Comparison of ENCODE assay signal across 8 mouse cellular contexts in the genomic region with DNA sequence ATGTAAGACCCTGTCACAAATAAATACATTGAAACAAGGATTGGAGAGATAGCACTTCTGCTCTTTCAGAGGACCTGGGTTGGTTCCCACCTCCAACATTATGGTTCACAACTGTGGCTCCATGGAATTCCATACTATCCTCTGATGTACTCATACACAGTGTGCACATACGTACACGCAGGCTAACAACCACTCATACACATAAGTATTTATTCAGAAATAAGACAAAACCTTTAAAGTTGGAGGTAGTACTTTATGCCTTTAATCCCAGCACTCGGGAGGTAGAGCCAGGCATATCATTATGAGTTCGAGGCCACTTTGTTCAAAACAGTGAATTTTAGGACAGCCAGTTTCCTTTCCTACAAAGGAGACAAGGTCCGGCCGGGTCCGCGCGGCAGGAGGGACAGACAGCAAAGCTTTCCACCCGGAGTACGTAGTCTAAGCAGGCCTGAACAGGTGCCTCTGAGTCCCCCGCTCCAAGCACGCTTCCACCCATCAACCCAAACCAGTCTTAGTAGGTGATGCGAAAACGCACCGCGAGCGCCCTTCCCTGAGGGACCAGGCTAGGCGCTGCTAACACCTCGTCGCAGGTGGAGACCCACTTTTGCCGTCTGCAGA. TPM values are rescaled to one million over a fixed set of nuclear protein-coding genes. Genes with fewer than 3 reads are reported as not detected.
DNase-seq lines count a peak whose midpoint lies in the region; ATAC-seq and TF ChIP-seq lines count a peak whose summit lies in the region.

No protein-coding gene starts in this region.

- H3K27me3 ChIP-seq in heart, adult 2 months (ENCODE audit: control insufficient read depth, insufficient read depth, low read length), result peaks cover 1% of the 10 kb centered on the region; the same call in 1 of the 2 replicates
- H3K27me3 ChIP-seq in CH12.LX (replicated peaks), result no peaks in the 10 kb centered on the region
- peaks cover 28% of the 10 kb centered on the region for H3K27me3 ChIP-seq in forebrain, embryonic 13.5 days
- peaks cover 72% of the 10 kb centered on the region for H3K27me3 ChIP-seq in liver, embryonic 15.5 days

- H3K9ac ChIP-seq in heart, adult 2 months (ENCODE audit: low read depth, low read length), result no peak overlapping the region
- peak overlapping the region; percentile 65 for H3K9ac ChIP-seq in CH12.LX (ENCODE audit: insufficient read depth, low read depth)
- H3K9ac ChIP-seq in forebrain, embryonic 13.5 days, result no peak overlapping the region
- H3K9ac ChIP-seq in liver, embryonic 15.5 days, result no peak overlapping the region

- dilution Hi-C loops in CH12.LX (cut with MboI; ENCODE audit: extremely low pct_ligation_motif_present, extremely low pct_unique_long_range_greater_than_20kb, low sequenced_read_pairs), result no loop called here

- peak overlapping the region; percentile 85 for H3K27ac ChIP-seq in heart, adult 2 months
- H3K27ac ChIP-seq in CH12.LX (ENCODE audit: insufficient read depth, low read depth), result peak overlapping the region; percentile 99
- H3K27ac ChIP-seq in forebrain, embryonic 13.5 days, result no peak overlapping the region
- no peak overlapping the region for H3K27ac ChIP-seq in liver, embryonic 15.5 days (replicated peaks)

- DNase-seq in heart, adult 2 months, result no peak
- DNase-seq in heart, postnatal 4 days, result no peak
- DNase-seq in CH12.LX (ENCODE audit: extremely low read depth), result no peak
- DNase-seq in frontal cortex, postnatal 10 days (ENCODE audit: low spot score in 2 of 2), result no peak
- no peak for DNase-seq in gastrocnemius, adult 8-10 months (ENCODE audit: low spot score in 2 of 2)
- no peak for DNase-seq in ovary, postnatal 10 days (ENCODE audit: low spot score)

- intact Hi-C loops in heart, adult 2 months (cut with DNase I), result loop anchor here (5.0 kb wide), 1 partner anchor 101 kb away; a partner anchor contains a TSS

- no peaks in the 10 kb centered on the region for H3K79me2 ChIP-seq in heart, adult 2 months (replicated peaks; ENCODE audit: control insufficient read depth, insufficient read depth, low read length)
- H3K79me2 ChIP-seq in CH12.LX (replicated peaks; ENCODE audit: control insufficient read depth, extremely low read depth, insufficient read depth, poor library complexity, severe bottlenecking), result no peaks in the 10 kb centered on the region

- no peak for TF ChIP-seq RAD21 in CH12.LX (IDR thresholded peaks at IDR 0.05; ENCODE audit: low read depth, low read length)

- H3K4me1 ChIP-seq in heart, adult 2 months (ENCODE audit: control insufficient read depth, insufficient read depth, low read length), result peaks cover 4% of the 10 kb centered on the region
- H3K4me1 ChIP-seq in CH12.LX (ENCODE audit: control insufficient read depth in 1 of 2, insufficient read depth in 2 of 2), result peaks cover 12 to 53% of the 10 kb centered on the region in 2 experiments
- peaks cover 28% of the 10 kb centered on the region for H3K4me1 ChIP-seq in forebrain, embryonic 13.5 days
- H3K4me1 ChIP-seq in liver, embryonic 15.5 days (replicated peaks), result peaks cover 40% of the 10 kb centered on the region

- no peak for TF ChIP-seq CTCF in heart, adult 2 months (IDR thresholded peaks at IDR 0.05)
- TF ChIP-seq CTCF in CH12.LX (conservative IDR thresholded peaks at IDR 0.05 in 1 of 2, IDR thresholded peaks at IDR 0.05 in 1 of 2; ENCODE audit: low read depth in 2 of 2, low read length in 2 of 2), result no peak

- no peaks in the 10 kb centered on the region for H3K36me3 ChIP-seq in heart, adult 2 months (ENCODE audit: control insufficient read depth, insufficient read depth, low read length)
- H3K36me3 ChIP-seq in CH12.LX (replicated peaks in 1 of 2; ENCODE audit: control insufficient read depth in 1 of 2, insufficient read depth in 1 of 2, low read length in 1 of 2), result peaks cover 10 to 23% of the 10 kb centered on the region in 2 experiments
- no peaks in the 10 kb centered on the region for H3K36me3 ChIP-seq in forebrain, embryonic 13.5 days (ENCODE audit: poor library complexity, severe bottlenecking)
- H3K36me3 ChIP-seq in liver, embryonic 15.5 days (replicated peaks), result no peaks in the 10 kb centered on the region

- H3K4me2 ChIP-seq in CH12.LX (ENCODE audit: insufficient read depth, low read depth, poor library complexity, severe bottlenecking), result peak overlapping the region; percentile 74
- H3K4me2 ChIP-seq in forebrain, embryonic 13.5 days, result peak overlapping the region; percentile 79
- peak overlapping the region; percentile 98 for H3K4me2 ChIP-seq in liver, embryonic 15.5 days

- peak overlapping the region; percentile 78 for H3K4me3 ChIP-seq in heart, adult 2 months
- peak overlapping the region; percentile 50 to 66 (median 55) for H3K4me3 ChIP-seq in CH12.LX (replicated peaks in 1 of 3; ENCODE audit: low read depth in 2 of 3, low read length in 2 of 3, poor library complexity in 1 of 3)
- peak overlapping the region; percentile 62 for H3K4me3 ChIP-seq in forebrain, embryonic 13.5 days
- H3K4me3 ChIP-seq in liver, embryonic 15.5 days (replicated peaks), result peak overlapping the region; percentile 83

- no peaks in the 10 kb centered on the region for H3K9me3 ChIP-seq in CH12.LX (replicated peaks; ENCODE audit: low read length)
- no peaks in the 10 kb centered on the region for H3K9me3 ChIP-seq in forebrain, embryonic 13.5 days (replicated peaks)
- no peaks in the 10 kb centered on the region for H3K9me3 ChIP-seq in liver, embryonic 15.5 days (replicated peaks)

- in situ Hi-C loops in CH12.LX (cut with MboI; ENCODE audit: low pct_ligation_motif_present, low pct_unique_long_range_greater_than_20kb, low sequenced_read_pairs), result no loop called here

- 13% methylated on average over 22 of the region's 22 CpGs for WGBS in heart, adult 2 months
- 6% methylated on average over 22 of the region's 22 CpGs for WGBS in forebrain, embryonic 13.5 days
- 8% methylated on average over 22 of the region's 22 CpGs for WGBS in liver, embryonic 15.5 days (ENCODE audit: insufficient replicate concordance)

- ATAC-seq in forebrain, embryonic 13.5 days, result peak; percentile 22
- no peak for ATAC-seq in liver, embryonic 15.5 days (ENCODE audit: insufficient read depth)

- no peak for TF ChIP-seq EP300 in heart, adult 2 months (IDR thresholded peaks at IDR 0.05; ENCODE audit: insufficient read depth, low read depth, low read length)
- 0 out of 2 replicates have a peak, but pooled peaks have one; percentile 17 for TF ChIP-seq EP300 in CH12.LX (IDR thresholded peaks at IDR 0.05; ENCODE audit: low read length)

- TF ChIP-seq POLR2A in heart, adult 2 months (IDR thresholded peaks at IDR 0.05; ENCODE audit: insufficient read depth, low read depth, low read length), result no peak
- no peak for TF ChIP-seq POLR2A in CH12.LX (IDR thresholded peaks at IDR 0.05; ENCODE audit: low read depth, low read length)

TF ChIP-seq in CH12.LX, 34 proteins besides CTCF, POLR2A, EP300 and RAD21:
- TF ChIP-seq UBTF (IDR thresholded peaks at IDR 0.05; ENCODE audit: low read depth, low read length) (0 out of 2 replicates have a peak, but pooled peaks have one; percentile 38), BHLHE40 (IDR thresholded peaks at IDR 0.05; ENCODE audit: low read depth, low read length) (no peak), MAZ (IDR thresholded peaks at IDR 0.05; ENCODE audit: low read depth, low read length) (no peak), CHD1 (IDR thresholded peaks at IDR 0.05; ENCODE audit: low read depth, low read length) (peak; percentile 72; the same call in 1 of the 2 replicates), SIN3A (IDR thresholded peaks at IDR 0.05; ENCODE audit: low read length) (no peak), ZC3H11A (IDR thresholded peaks at IDR 0.05; ENCODE audit: low read depth, low read length) (no peak), MYC (IDR thresholded peaks at IDR 0.05; ENCODE audit: low read depth, low read length) (no peak)

RNA-seq across cellular contexts. Expression of a gene that starts 37.8 kb away (rescaled TPM):
- 10 to 100 TPM; 18.9 to 21.7 TPM for total RNA-seq in heart, adult 2 months (2021)
- polyA plus RNA-seq in heart, adult 2 months (2012; rRNA removed), result 21.4 and 31.6 TPM in 2 replicates
- total RNA-seq in heart, postnatal 4 days (2021), result 1 to 10 TPM; 1.7 to 2.0 TPM
- 10.0 and 12.1 TPM in 2 replicates for total RNA-seq in CH12.LX (2012; rRNA removed)
- 5.6 and 8.1 TPM in 2 replicates for total RNA-seq in CH12.LX (2014; rRNA removed)
- polyA plus RNA-seq in CH12.LX (2012; ENCODE audit: insufficient read length, low read depth), result 12.4 and 14.7 TPM in 2 replicates
- 2.5 and 2.9 TPM in 2 replicates for polyA plus RNA-seq in forebrain, embryonic 13.5 days (2015; fragmentation: Nextera tagmentation; extraction: Ambion mirVana)
- polyA plus RNA-seq in liver, embryonic 15.5 days (2015; fragmentation: Nextera tagmentation; extraction: Ambion mirVana), result 0.97 and 1.4 TPM in 2 replicates
- total RNA-seq in gastrocnemius, adult 8-10 months (2022), result 10 to 100 TPM; 19.1 to 26.4 (median 20.8) TPM

RNA-seq across cellular contexts. Expression of a gene that starts 41.7 kb away (rescaled TPM):
- total RNA-seq in heart, adult 2 months (2021), result 1 to 10 TPM; 6.8 to 7.1 TPM
- 13.9 and 16.3 TPM in 2 replicates for polyA plus RNA-seq in heart, adult 2 months (2012; rRNA removed)
- 10 to 100 TPM in 1 of 2 experiments, 1 to 10 TPM in 1; 8.7 to 10.1 TPM for total RNA-seq in heart, postnatal 4 days (2021)
- 3.9 and 4.7 TPM in 2 replicates for total RNA-seq in CH12.LX (2012; rRNA removed)
- 8.7 and 10.4 TPM in 2 replicates for total RNA-seq in CH12.LX (2014; rRNA removed)
- 94.3 and 98.5 TPM in 2 replicates for polyA plus RNA-seq in CH12.LX (2012; ENCODE audit: insufficient read length, low read depth)
- polyA plus RNA-seq in forebrain, embryonic 13.5 days (2015; fragmentation: Nextera tagmentation; extraction: Ambion mirVana), result 5.8 and 6.6 TPM in 2 replicates
- polyA plus RNA-seq in liver, embryonic 15.5 days (2015; fragmentation: Nextera tagmentation; extraction: Ambion mirVana), result 33.5 and 34.5 TPM in 2 replicates
- total RNA-seq in gastrocnemius, adult 8-10 months (2022), result 1 to 10 TPM; 1.4 to 2.4 (median 2.0) TPM

Comparison
In these comparisons a context has a peak if more than half of its experiments do, and no peak if none do; other contexts are left out.
1. H3K27ac ChIP-seq: peak in heart, adult 2 months (single experiment) and CH12.LX (single experiment); none in forebrain, embryonic 13.5 days (single experiment) and liver, embryonic 15.5 days (single experiment).
2. Peak in every context shown above with its lines, with median percentiles within 50 percentile points of each other: H3K4me3 ChIP-seq and H3K4me2 ChIP-seq.